Mouse (Mus musculus) kidney, adult 2 months (tissue): ENCODE results near the gene Oit3. TPM values are rescaled to one million over a fixed set of nuclear protein-coding genes. Genes with fewer than 3 reads are reported as not detected.
"Not testable (repeated sequence)": the region's sequence is repeated elsewhere in the genome, so short reads cannot be mapped to it uniquely, and the experiment has no call there.

ENCODE experiments used
- DNase-seq: peaks from one replicate; pipeline ENCODE4 v3.0.0; 2021
- H3K27ac ChIP-seq: fragments of 200-500 bp; 2 replicates; pipeline ENCODE4 v1.5.1; 2012; ENCODE audit warnings: low read depth, low read length, control low read depth, inconsistent platforms; ENCODE audit not compliant: insufficient read depth
- H3K27me3 ChIP-seq: fragments of 200-500 bp; replicated peaks from 2 replicates; pipeline ENCODE4 v1.6.1; 2012; ENCODE audit warnings: mild to moderate bottlenecking, moderate library complexity, low read length, inconsistent platforms; ENCODE audit not compliant: control insufficient read depth, insufficient read depth
- H3K36me3 ChIP-seq: fragments of 200-500 bp; 2 replicates; pipeline ENCODE4 v1.6.1; 2012; ENCODE audit warnings: mild to moderate bottlenecking, moderate library complexity, low read length, inconsistent platforms; ENCODE audit not compliant: control insufficient read depth, insufficient read depth
- H3K4me1 ChIP-seq: fragments of 200-500 bp; 2 replicates; pipeline ENCODE4 v1.6.1; 2011; ENCODE audit warnings: low read length; ENCODE audit not compliant: control insufficient read depth, insufficient read depth
- H3K4me3 ChIP-seq: fragments of 200-500 bp; 2 replicates; pipeline ENCODE4 v1.5.1; 2011; ENCODE audit warnings: mild to moderate bottlenecking, low read depth, low read length, control low read depth; ENCODE audit not compliant: insufficient read depth
- CTCF ChIP-seq: fragments of 200-500 bp; conservative IDR thresholded peaks from 2 replicates; pipeline ENCODE4 v1.5.1; 2011; ENCODE audit warnings: low read depth, mild to moderate bottlenecking, control low read depth, low read length, moderate library complexity, mixed read lengths; ENCODE audit not compliant: insufficient read depth, insufficient read length
- POLR2A ChIP-seq: fragments of 200-500 bp; IDR thresholded peaks from one replicate; pipeline ENCODE4 v1.6.1; 2011; ENCODE audit warnings: low read depth, low read length, control low read depth
- WGBS: fragments of 180-500 bp; shearing (Covaris S2); methylation state at CpG from one replicate; pipeline ENCODE4 v1.1.7; 2018; 5-methylcytosine and 5-hydroxymethylcytosine counted together
- polyA plus RNA-seq: library from polyadenylated mRNA; depleted of rRNA; stranded (reverse); fragments of >200 nt; gene quantifications from 2 replicates; pipeline ENCODE4 v1.2.3, GENCODE M21; 2012; rRNA removed

Gene Oit3
- polyA plus RNA-seq, 1 experiment: 1.4 TPM

GRCm38 (mm10) chr10:59391907-59392306, 49.7 kb downstream of the Oit3 start:
- Histone ChIP-seq H3K4me3 (no peak overlapping the region), H3K27ac (no peak overlapping the region), H3K36me3 (no peaks in the 10 kb centered on the region), H3K4me1 (no peaks in the 10 kb centered on the region), H3K27me3 (no peaks in the 10 kb centered on the region)
- no peak for TF ChIP-seq CTCF
- no peak for DNase-seq
- 66% methylated on average over 4 of the region's 4 CpGs for WGBS

- DNase-seq: no peak
- H3K4me1 ChIP-seq: no peaks in the 10 kb centered on the region
- TF ChIP-seq POLR2A (no peak), CTCF (no peak)
- no peaks in the 10 kb centered on the region for H3K36me3 ChIP-seq
- H3K27me3 ChIP-seq: no peaks in the 10 kb centered on the region
- 96% methylated on average over 3 of the region's 3 CpGs for WGBS
- H3K4me3 ChIP-seq: no peak overlapping the region
- H3K27ac ChIP-seq: no peak overlapping the region
These were observed 51.9 kb downstream of the Oit3 start for GRCm38 (mm10) chr10:59389652-59390051.

- Histone ChIP-seq H3K27ac (no peak overlapping the region), H3K27me3 (no peaks in the 10 kb centered on the region), H3K4me3 (no peak overlapping the region), H3K36me3 (no peaks in the 10 kb centered on the region), H3K4me1 (no peaks in the 10 kb centered on the region)
- 67% methylated on average over 8 of the region's 8 CpGs for WGBS
- no peak for DNase-seq
- no peak for TF ChIP-seq CTCF
- no peak for TF ChIP-seq POLR2A
These were observed 54.6 kb downstream of the Oit3 start for GRCm38 (mm10) chr10:59386951-59387350.

- not testable (repeated sequence) for H3K27ac ChIP-seq, DNase-seq, H3K27me3 ChIP-seq, H3K4me1 ChIP-seq, H3K36me3 ChIP-seq, H3K4me3 ChIP-seq
- WGBS: 74% methylated on average over 6 of the region's 10 CpGs
These were observed 60.0 kb downstream of the Oit3 start for GRCm38 (mm10) chr10:59381563-59381962.

- Histone ChIP-seq H3K27ac (no peak overlapping the region), H3K4me1 (no peaks in the 10 kb centered on the region), H3K36me3 (no peaks in the 10 kb centered on the region), H3K27me3 (no peaks in the 10 kb centered on the region), H3K4me3 (no peak overlapping the region)
- 79% methylated on average over 2 of the region's 2 CpGs for WGBS
- no peak for TF ChIP-seq POLR2A
- no peak for DNase-seq
These were observed 61.2 kb downstream of the Oit3 start for GRCm38 (mm10) chr10:59380411-59380821.

- no peak overlapping the region for H3K27ac ChIP-seq
- WGBS: 43% methylated on average over 3 of the region's 3 CpGs
- H3K36me3 ChIP-seq: no peaks in the 10 kb centered on the region
- no peaks in the 10 kb centered on the region for H3K27me3 ChIP-seq
- DNase-seq: no peak
- TF ChIP-seq CTCF: no peak
- no peak for TF ChIP-seq POLR2A
- no peaks in the 10 kb centered on the region for H3K4me1 ChIP-seq
- H3K4me3 ChIP-seq: no peak overlapping the region
These were observed 61.7 kb downstream of the Oit3 start for GRCm38 (mm10) chr10:59379927-59380326.

GRCm38 (mm10) chr10:59378728-59379127, 62.9 kb downstream of the Oit3 start:
- no peak overlapping the region for H3K4me3 ChIP-seq
- no peak overlapping the region for H3K27ac ChIP-seq
- no peaks in the 10 kb centered on the region for H3K4me1 ChIP-seq
- H3K27me3 ChIP-seq: no peaks in the 10 kb centered on the region
- 95% methylated on average over 4 of the region's 4 CpGs for WGBS
- DNase-seq: no peak
- H3K36me3 ChIP-seq: no peaks in the 10 kb centered on the region; the same call in 1 of the 2 replicates
- TF ChIP-seq POLR2A (no peak), CTCF (peak; percentile 16; the same call in 1 of the 2 replicates)

- Histone ChIP-seq H3K27me3 (no peaks in the 10 kb centered on the region), H3K4me1 (no peaks in the 10 kb centered on the region), H3K36me3 (no peaks in the 10 kb centered on the region; the same call in 1 of the 2 replicates), H3K27ac (no peak overlapping the region), H3K4me3 (no peak overlapping the region)
- 84% methylated on average over 10 of the region's 10 CpGs for WGBS
- TF ChIP-seq POLR2A: no peak
- TF ChIP-seq CTCF: no peak
- no peak for DNase-seq
These were observed 63.7 kb downstream of the Oit3 start for GRCm38 (mm10) chr10:59377906-59378305.

Other genes starting within 250 kb of the Oit3 start
- gene Sept10, start 219.9 kb downstream of the Oit3 start, polyA plus RNA-seq: 8.1 and 9.1 TPM in 2 replicates
- gene Sowahc, start 219.8 kb downstream of the Oit3 start, polyA plus RNA-seq: 4.3 and 4.6 TPM in 2 replicates
- 20.4 and 22.7 TPM in 2 replicates for gene P4ha1, start 118.5 kb downstream of the Oit3 start, polyA plus RNA-seq
- gene Gm10273, start 46.1 kb downstream of the Oit3 start, polyA plus RNA-seq: 10.3 and 15.9 TPM in 2 replicates
- gene Pla2g12b, start 38.1 kb downstream of the Oit3 start, polyA plus RNA-seq: 0.31 and 0.76 TPM in 2 replicates
- gene Gm10322, start 174.3 kb upstream of the Oit3 start, polyA plus RNA-seq: 0.56 TPM in 1 of 2 replicates, not detected in the other
- 14.4 and 16.2 TPM in 2 replicates for gene Mcu, start 174.9 kb upstream of the Oit3 start, polyA plus RNA-seq